Comparison of ENCODE assay signal across 9 mouse cellular contexts in genomic region chr5:31219070-31219469, GRCm38 (mm10). TPM values are rescaled to one million over a fixed set of nuclear protein-coding genes. Genes with fewer than 3 reads are reported as not detected.
DNase-seq lines count a peak whose midpoint lies in the region; ATAC-seq and TF ChIP-seq lines count a peak whose summit lies in the region.
"Had no signal": no experiment of that assay in that cellular context is flagged by ENCODE, and none has a peak within 500 bp of the region (broad histone marks: within the 10 kb centered on the region; RNA-seq: fewer than 3 reads in every experiment).

No protein-coding gene starts in this region.

- 0 out of 2 replicates have a peak, but pooled peaks cover 6% of the 10 kb centered on the region for H3K4me1 ChIP-seq in heart, embryonic 11.5 days (ENCODE audit: control insufficient read depth, insufficient read depth, low read length)
- peaks cover 19 to 22% of the 10 kb centered on the region in 2 experiments for H3K4me1 ChIP-seq in MEL (ENCODE audit: control insufficient read depth in 1 of 2, insufficient read depth in 2 of 2, low read length in 2 of 2)
- peaks cover 9% of the 10 kb centered on the region for H3K4me1 ChIP-seq in forebrain, embryonic 12.5 days
- H3K4me1 ChIP-seq in limb, embryonic 15.5 days, result peaks cover 16% of the 10 kb centered on the region; the same call in 1 of the 2 replicates
- H3K4me1 ChIP-seq in stomach, embryonic 15.5 days, result no peaks in the 10 kb centered on the region

- no peak overlapping the region for H3K27ac ChIP-seq in heart, embryonic 11.5 days (ENCODE audit: low read depth, low read length)
- H3K27ac ChIP-seq in MEL (ENCODE audit: control insufficient read depth, low read depth, low read length), result peak overlapping the region; percentile 83
- H3K27ac ChIP-seq in forebrain, embryonic 12.5 days, result no peak overlapping the region
- no peak overlapping the region for H3K27ac ChIP-seq in limb, embryonic 15.5 days
- no peak overlapping the region for H3K27ac ChIP-seq in stomach, embryonic 15.5 days

- TF ChIP-seq RAD21 in MEL (IDR thresholded peaks at IDR 0.05; ENCODE audit: low read depth, low read length), result no peak

- TF ChIP-seq POLR2A in MEL (IDR thresholded peaks at IDR 0.05; ENCODE audit: control insufficient read depth in 1 of 2, insufficient read depth in 1 of 2, low read depth in 1 of 2, low read length in 2 of 2, poor library complexity in 1 of 2), result no peak

- H3K27me3 ChIP-seq in heart, embryonic 11.5 days (ENCODE audit: control insufficient read depth, insufficient read depth, low read length), result no peaks in the 10 kb centered on the region
- no peaks in the 10 kb centered on the region for H3K27me3 ChIP-seq in MEL (ENCODE audit: control insufficient read depth in 1 of 2, insufficient read depth in 2 of 2, low read length in 2 of 2)
- H3K27me3 ChIP-seq in forebrain, embryonic 12.5 days, result no peaks in the 10 kb centered on the region
- no peaks in the 10 kb centered on the region for H3K27me3 ChIP-seq in limb, embryonic 15.5 days
- no peaks in the 10 kb centered on the region for H3K27me3 ChIP-seq in stomach, embryonic 15.5 days (replicated peaks)

- H3K9me3 ChIP-seq in heart, embryonic 11.5 days (replicated peaks; ENCODE audit: control insufficient read depth, low read length), result no peaks in the 10 kb centered on the region
- no peaks in the 10 kb centered on the region for H3K9me3 ChIP-seq in MEL (replicated peaks; ENCODE audit: insufficient read depth, low read length)
- no peaks in the 10 kb centered on the region for H3K9me3 ChIP-seq in forebrain, embryonic 12.5 days
- no peaks in the 10 kb centered on the region for H3K9me3 ChIP-seq in limb, embryonic 15.5 days
- no peaks in the 10 kb centered on the region for H3K9me3 ChIP-seq in stomach, embryonic 15.5 days

- 0 out of 2 replicates have a peak overlapping the region, but pooled peaks have one; percentile 22 for H3K9ac ChIP-seq in heart, embryonic 11.5 days (ENCODE audit: low read depth, low read length)
- H3K9ac ChIP-seq in MEL (ENCODE audit: control insufficient read depth, low read depth, low read length, poor library complexity, severe bottlenecking), result peak overlapping the region; percentile 95
- H3K9ac ChIP-seq in forebrain, embryonic 12.5 days, result no peak overlapping the region
- no peak overlapping the region for H3K9ac ChIP-seq in limb, embryonic 15.5 days
- H3K9ac ChIP-seq in stomach, embryonic 15.5 days, result no peak overlapping the region

- 3% methylated on average over 2 of the region's 2 CpGs for WGBS in heart, embryonic 11.5 days (ENCODE audit: insufficient replicate concordance)
- WGBS in forebrain, embryonic 12.5 days, result 0% methylated on average over 2 of the region's 2 CpGs
- 0% methylated on average over 2 of the region's 2 CpGs for WGBS in limb, embryonic 15.5 days
- WGBS in stomach, embryonic 15.5 days, result 0% methylated on average over 2 of the region's 2 CpGs

- ATAC-seq in heart, embryonic 11.5 days (replicated peaks; ENCODE audit: insufficient number of reproducible peaks, low FRiP score, low TSS enrichment), result no peak
- ATAC-seq in forebrain, embryonic 12.5 days (ENCODE audit: low FRiP score), result no peak
- ATAC-seq in limb, embryonic 15.5 days (ENCODE audit: insufficient number of reproducible peaks, low FRiP score, low TSS enrichment, low read depth), result no peak
- ATAC-seq in stomach, embryonic 15.5 days (ENCODE audit: insufficient read depth, low FRiP score, low read depth), result no peak

- H3K4me3 ChIP-seq in heart, embryonic 11.5 days (ENCODE audit: low read depth, low read length), result peak overlapping the region; percentile 94
- H3K4me3 ChIP-seq in MEL (ENCODE audit: control insufficient read depth in 1 of 2, insufficient read depth in 1 of 2, low read depth in 2 of 2, low read length in 2 of 2), result peak overlapping the region; percentile 74
- H3K4me3 ChIP-seq in forebrain, embryonic 12.5 days (replicated peaks), result peak overlapping the region; percentile 98
- H3K4me3 ChIP-seq in limb, embryonic 15.5 days, result peak overlapping the region; percentile 99
- H3K4me3 ChIP-seq in stomach, embryonic 15.5 days (replicated peaks), result peak overlapping the region; percentile 100; the same call in 1 of the 2 replicates

- H3K79me2 ChIP-seq in MEL (ENCODE audit: control insufficient read depth, insufficient read depth, low read length, poor library complexity), result peaks cover 61% of the 10 kb centered on the region

- peak overlapping the region; percentile 90 for H3K4me2 ChIP-seq in heart, embryonic 11.5 days
- H3K4me2 ChIP-seq in forebrain, embryonic 12.5 days, result peak overlapping the region; percentile 77
- H3K4me2 ChIP-seq in limb, embryonic 15.5 days, result peak overlapping the region; percentile 78
- H3K4me2 ChIP-seq in stomach, embryonic 15.5 days, result peak overlapping the region; percentile 85

- TF ChIP-seq CTCF in MEL (IDR thresholded peaks at IDR 0.05 in 2 of 3, conservative IDR thresholded peaks at IDR 0.05 in 1 of 3; ENCODE audit: control insufficient read depth in 1 of 3, insufficient read depth in 1 of 3, low read depth in 2 of 3, low read length in 3 of 3, poor library complexity in 1 of 3, severe bottlenecking in 1 of 3), result peak in 2 of 3 experiments; percentile 37 to 42; a peak in 3 of 6 replicates

- H3K36me3 ChIP-seq in heart, embryonic 11.5 days (ENCODE audit: control insufficient read depth, insufficient read depth, low read length), result no peaks in the 10 kb centered on the region
- peaks cover 19 to 47% of the 10 kb centered on the region in 2 experiments for H3K36me3 ChIP-seq in MEL (ENCODE audit: control insufficient read depth in 1 of 2, insufficient read depth in 2 of 2, low read length in 2 of 2)
- no peaks in the 10 kb centered on the region for H3K36me3 ChIP-seq in forebrain, embryonic 12.5 days (replicated peaks)
- H3K36me3 ChIP-seq in limb, embryonic 15.5 days, result 0 out of 2 replicates have a peak, but pooled peaks cover 2% of the 10 kb centered on the region
- no peaks in the 10 kb centered on the region for H3K36me3 ChIP-seq in stomach, embryonic 15.5 days

- DNase-seq in heart, adult 8-10 months (ENCODE audit: low spot score), result no peak
- DNase-seq in MEL (ENCODE audit: low read depth, low spot score), result peak; percentile 87
- no peak for DNase-seq in left cerebral cortex, adult 18-20 months (ENCODE audit: low spot score in 2 of 2)
- no peak for DNase-seq in left cerebral cortex, adult 9 months (ENCODE audit: low spot score in 2 of 2)

- TF ChIP-seq EP300 in MEL (IDR thresholded peaks at IDR 0.05; ENCODE audit: low read depth in 1 of 2, low read length in 2 of 2), result peak; percentile 59 to 76; a peak in 3 of 4 replicates

RNA-seq across cellular contexts. Expression of gene Ppm1g, which starts 1.4 kb away (rescaled TPM):
- polyA plus RNA-seq in heart, embryonic 11.5 days (2014; fragmentation: Nextera tagmentation; extraction: Ambion mirVana), result 103 and 116 TPM in 2 replicates
- total RNA-seq in heart, adult 8-10 months (2022), result 10 to 100 TPM; 45.3 to 71.9 (median 57.3) TPM
- 374 and 408 TPM in 2 replicates for total RNA-seq in MEL (2012; rRNA removed)
- polyA plus RNA-seq in MEL (2012; ENCODE audit: insufficient read depth in 1 of 2, insufficient read length in 2 of 2, low read depth in 1 of 2, low replicate concordance in 2 of 2, missing spikeins in 1 of 2), result 100 to 1,000 TPM; 169 to 639 TPM
- polyA plus RNA-seq in forebrain, embryonic 12.5 days (2016; fragmentation: Nextera tagmentation; extraction: Ambion mirVana), result 169 TPM in 2 replicates
- polyA plus RNA-seq in limb, embryonic 15.5 days (2015; fragmentation: Nextera tagmentation; extraction: Ambion mirVana), result 102 and 106 TPM in 2 replicates
- polyA plus RNA-seq in stomach, embryonic 15.5 days (2015; fragmentation: Nextera tagmentation; extraction: Ambion mirVana), result 124 and 125 TPM in 2 replicates
- total RNA-seq in left cerebral cortex, adult 18-20 months (2021), result 10 to 100 TPM; 70.7 to 76.2 TPM

RNA-seq across cellular contexts. Expression of gene Zfp513, which starts 17.0 kb away (rescaled TPM):
- polyA plus RNA-seq in heart, embryonic 11.5 days (2014; fragmentation: Nextera tagmentation; extraction: Ambion mirVana), result 4.8 and 5.0 TPM in 2 replicates
- total RNA-seq in heart, adult 8-10 months (2022), result 10 to 100 TPM in 1 of 4 experiments, 1 to 10 TPM in 3; 7.1 to 11.2 (median 8.1) TPM
- total RNA-seq in MEL (2012; rRNA removed), result 6.0 and 7.0 TPM in 2 replicates
- 10 to 100 TPM in 1 of 2 experiments, not detected in 1; 15.2 TPM for polyA plus RNA-seq in MEL (2012; ENCODE audit: insufficient read depth in 1 of 2, insufficient read length in 2 of 2, low read depth in 1 of 2, low replicate concordance in 2 of 2, missing spikeins in 1 of 2)
- 14.3 and 17.7 TPM in 2 replicates for polyA plus RNA-seq in forebrain, embryonic 12.5 days (2016; fragmentation: Nextera tagmentation; extraction: Ambion mirVana)
- polyA plus RNA-seq in limb, embryonic 15.5 days (2015; fragmentation: Nextera tagmentation; extraction: Ambion mirVana), result 8.2 and 9.0 TPM in 2 replicates
- 8.6 and 9.8 TPM in 2 replicates for polyA plus RNA-seq in stomach, embryonic 15.5 days (2015; fragmentation: Nextera tagmentation; extraction: Ambion mirVana)
- total RNA-seq in left cerebral cortex, adult 18-20 months (2021), result 10 to 100 TPM; 24.2 to 28.7 TPM

RNA-seq across cellular contexts. Expression of gene Nrbp1, which starts 21.6 kb away (rescaled TPM):
- 124 and 141 TPM in 2 replicates for polyA plus RNA-seq in heart, embryonic 11.5 days (2014; fragmentation: Nextera tagmentation; extraction: Ambion mirVana)
- total RNA-seq in heart, adult 8-10 months (2022), result 10 to 100 TPM; 75.9 to 87.9 (median 81.8) TPM
- 40.5 and 42.0 TPM in 2 replicates for total RNA-seq in MEL (2012; rRNA removed)
- polyA plus RNA-seq in MEL (2012; ENCODE audit: insufficient read depth in 1 of 2, insufficient read length in 2 of 2, low read depth in 1 of 2, low replicate concordance in 2 of 2, missing spikeins in 1 of 2), result 10 to 100 TPM in 1 of 2 experiments, not detected in 1; 55.2 TPM
- polyA plus RNA-seq in forebrain, embryonic 12.5 days (2016; fragmentation: Nextera tagmentation; extraction: Ambion mirVana), result 137 and 139 TPM in 2 replicates
- 167 and 183 TPM in 2 replicates for polyA plus RNA-seq in limb, embryonic 15.5 days (2015; fragmentation: Nextera tagmentation; extraction: Ambion mirVana)
- polyA plus RNA-seq in stomach, embryonic 15.5 days (2015; fragmentation: Nextera tagmentation; extraction: Ambion mirVana), result 140 and 141 TPM in 2 replicates
- total RNA-seq in left cerebral cortex, adult 18-20 months (2021), result 10 to 100 TPM; 86.2 to 87.1 TPM

RNA-seq across cellular contexts. Expression of gene Gm9970, which starts 22.0 kb away (rescaled TPM):
- 0.53 and 0.59 TPM in 2 replicates for polyA plus RNA-seq in heart, embryonic 11.5 days (2014; fragmentation: Nextera tagmentation; extraction: Ambion mirVana)
- under 1 TPM in 2 of 4 experiments, not detected in 2; 0.72 to 0.87 TPM for total RNA-seq in heart, adult 8-10 months (2022)
- total RNA-seq in MEL (2012; rRNA removed), result not detected in 2 replicates
- polyA plus RNA-seq in MEL (2012; ENCODE audit: insufficient read depth in 1 of 2, insufficient read length in 2 of 2, low read depth in 1 of 2, low replicate concordance in 2 of 2, missing spikeins in 1 of 2), result under 1 TPM in 1 of 2 experiments, not detected in 1; 0.24 TPM
- 0.54 and 0.89 TPM in 2 replicates for polyA plus RNA-seq in forebrain, embryonic 12.5 days (2016; fragmentation: Nextera tagmentation; extraction: Ambion mirVana)
- 0.50 TPM in 1 of 2 replicates, not detected in the other for polyA plus RNA-seq in limb, embryonic 15.5 days (2015; fragmentation: Nextera tagmentation; extraction: Ambion mirVana)
- polyA plus RNA-seq in stomach, embryonic 15.5 days (2015; fragmentation: Nextera tagmentation; extraction: Ambion mirVana), result 0.44 and 0.53 TPM in 2 replicates
- not detected for total RNA-seq in left cerebral cortex, adult 18-20 months (2021)
- total RNA-seq: adrenal gland, postnatal 36 days had no signal

RNA-seq across cellular contexts. Expression of gene Eif2b4, which starts 25.8 kb away (rescaled TPM):
- 56.7 and 58.6 TPM in 2 replicates for polyA plus RNA-seq in heart, embryonic 11.5 days (2014; fragmentation: Nextera tagmentation; extraction: Ambion mirVana)
- 10 to 100 TPM; 40.2 to 53.8 (median 44.7) TPM for total RNA-seq in heart, adult 8-10 months (2022)
- total RNA-seq in MEL (2012; rRNA removed), result 126 and 151 TPM in 2 replicates
- 100 to 1,000 TPM in 1 of 2 experiments, not detected in 1; 282 TPM for polyA plus RNA-seq in MEL (2012; ENCODE audit: insufficient read depth in 1 of 2, insufficient read length in 2 of 2, low read depth in 1 of 2, low replicate concordance in 2 of 2, missing spikeins in 1 of 2)
- 65.0 and 72.0 TPM in 2 replicates for polyA plus RNA-seq in forebrain, embryonic 12.5 days (2016; fragmentation: Nextera tagmentation; extraction: Ambion mirVana)
- polyA plus RNA-seq in limb, embryonic 15.5 days (2015; fragmentation: Nextera tagmentation; extraction: Ambion mirVana), result 64.2 and 69.0 TPM in 2 replicates
- 60.3 and 68.3 TPM in 2 replicates for polyA plus RNA-seq in stomach, embryonic 15.5 days (2015; fragmentation: Nextera tagmentation; extraction: Ambion mirVana)
- total RNA-seq in left cerebral cortex, adult 18-20 months (2021), result 10 to 100 TPM; 35.4 to 40.1 TPM

Comparison
In these comparisons a context has a peak if more than half of its experiments do, and no peak if none do; other contexts are left out.
1. H3K9ac ChIP-seq: peak in heart, embryonic 11.5 days (single experiment) and MEL (single experiment); none in forebrain, embryonic 12.5 days (single experiment), limb, embryonic 15.5 days (single experiment) and stomach, embryonic 15.5 days (single experiment).
2. Peak in every context shown above with its lines, with median percentiles within 50 percentile points of each other: H3K4me2 ChIP-seq and H3K4me3 ChIP-seq.